Comparison of ENCODE assay signal across 11 mouse cellular contexts in the genomic region with DNA sequence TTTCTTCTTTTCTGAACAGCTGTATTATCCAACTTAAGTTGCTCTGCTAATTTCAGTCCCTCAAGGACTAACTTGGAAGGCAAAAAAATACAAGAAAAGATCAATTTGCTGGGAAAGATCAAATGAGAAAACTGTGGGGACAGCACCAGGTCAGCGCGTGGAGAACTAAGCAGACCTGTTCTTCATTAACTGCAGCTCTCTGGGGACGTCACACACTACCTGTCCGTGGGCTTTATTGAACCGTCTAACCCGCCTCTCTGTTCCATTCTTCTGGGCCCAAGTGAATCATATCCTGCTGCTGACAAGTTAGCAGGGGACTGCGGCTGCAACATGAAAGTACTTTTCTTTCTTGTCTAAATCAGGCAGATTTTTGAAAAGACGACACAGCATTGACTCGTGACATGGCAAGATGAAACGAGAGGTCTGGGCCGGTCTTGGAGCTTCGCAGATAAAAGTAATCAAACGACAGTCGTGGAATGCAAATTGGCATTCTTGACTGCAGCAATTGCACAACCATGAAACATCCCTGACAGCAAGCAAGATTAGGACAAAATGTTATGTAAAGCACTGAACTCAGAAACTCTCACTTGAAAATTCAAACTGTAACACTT. TPM values are rescaled to one million over a fixed set of nuclear protein-coding genes. Genes with fewer than 3 reads are reported as not detected.
DNase-seq lines count a peak whose midpoint lies in the region; ATAC-seq lines count a peak whose summit lies in the region.
"Had no signal": no experiment of that assay in that cellular context is flagged by ENCODE, and none has a peak within 500 bp of the region (broad histone marks: within the 10 kb centered on the region; RNA-seq: fewer than 3 reads in every experiment).

No protein-coding gene starts in this region.

- no peak for ATAC-seq in intestine, embryonic 14.5 days (replicated peaks; ENCODE audit: low FRiP score, low TSS enrichment, low read depth)
- ATAC-seq in midbrain, embryonic 15.5 days (replicated peaks) = no peak
- ATAC-seq in activated CD4-positive, CD25-positive, alpha-beta regulatory T cell, adult 4 months = no peak

- peaks cover 46% of the 10 kb centered on the region for H3K27me3 ChIP-seq in heart, embryonic 10.5 days (ENCODE audit: insufficient read depth, poor library complexity, severe bottlenecking)
- H3K27me3 ChIP-seq in intestine, embryonic 14.5 days (replicated peaks; ENCODE audit: control insufficient read depth, insufficient read depth, low read length) = peaks cover 8% of the 10 kb centered on the region; the same call in 1 of the 2 replicates
- H3K27me3 ChIP-seq in midbrain, embryonic 15.5 days (replicated peaks) = peaks cover 51% of the 10 kb centered on the region
- H3K27me3 ChIP-seq: CH12.LX had no signal

- no peaks in the 10 kb centered on the region for H3K9me3 ChIP-seq in heart, embryonic 10.5 days
- H3K9me3 ChIP-seq in intestine, embryonic 14.5 days (ENCODE audit: control insufficient read depth, low read length) = no peaks in the 10 kb centered on the region
- no peaks in the 10 kb centered on the region for H3K9me3 ChIP-seq in midbrain, embryonic 15.5 days

- intact Hi-C loops in heart, postnatal 14 days (cut with DNase I) = no loop called here

- no peak for DNase-seq in heart, embryonic 10.5 days (ENCODE audit: low spot score)
- no peak for DNase-seq in heart, postnatal 14 days
- peak; percentile 56 for DNase-seq in NIH3T3 (ENCODE audit: low read depth)
- no peak for DNase-seq in intestine, embryonic 14.5 days (ENCODE audit: low spot score)
- no peak for DNase-seq in right cerebral cortex, postnatal 25 days
- DNase-seq in cerebellum, postnatal 14 days = no peak

- 18% methylated on average over 14 of the region's 14 CpGs for WGBS in heart, embryonic 10.5 days
- 9% methylated on average over 14 of the region's 14 CpGs for WGBS in intestine, embryonic 14.5 days
- WGBS in midbrain, embryonic 15.5 days = 16% methylated on average over 14 of the region's 14 CpGs

- no peaks in the 10 kb centered on the region for H3K36me3 ChIP-seq in heart, embryonic 10.5 days
- H3K36me3 ChIP-seq in intestine, embryonic 14.5 days (ENCODE audit: control insufficient read depth, insufficient read depth, low read length) = no peaks in the 10 kb centered on the region
- H3K36me3 ChIP-seq in midbrain, embryonic 15.5 days (replicated peaks) = no peaks in the 10 kb centered on the region

- 0 out of 2 replicates have a peak overlapping the region, but pooled peaks have one; percentile 18 for H3K4me3 ChIP-seq in heart, embryonic 10.5 days
- peak overlapping the region; percentile 67 for H3K4me3 ChIP-seq in intestine, embryonic 14.5 days (ENCODE audit: low read depth, low read length)
- H3K4me3 ChIP-seq in midbrain, embryonic 15.5 days = peak overlapping the region; percentile 10; the same call in 1 of the 2 replicates

- H3K9ac ChIP-seq in intestine, embryonic 14.5 days (ENCODE audit: low read length) = 0 out of 2 replicates have a peak overlapping the region, but pooled peaks have one; percentile 82
- no peak overlapping the region for H3K9ac ChIP-seq in midbrain, embryonic 15.5 days

- peak overlapping the region; percentile 79 for H3K4me2 ChIP-seq in intestine, embryonic 14.5 days (ENCODE audit: low read length)
- H3K4me2 ChIP-seq in midbrain, embryonic 15.5 days = peak overlapping the region; percentile 21; the same call in 1 of the 2 replicates

- H3K27ac ChIP-seq in heart, embryonic 10.5 days = no peak overlapping the region
- peak overlapping the region; percentile 52 for H3K27ac ChIP-seq in intestine, embryonic 14.5 days (ENCODE audit: low read depth)
- no peak overlapping the region for H3K27ac ChIP-seq in midbrain, embryonic 15.5 days
- H3K27ac ChIP-seq: kidney, postnatal 0 days had no signal

- 0 out of 2 replicates have a peak, but pooled peaks cover 4% of the 10 kb centered on the region for H3K4me1 ChIP-seq in heart, embryonic 10.5 days
- peaks cover 31% of the 10 kb centered on the region for H3K4me1 ChIP-seq in intestine, embryonic 14.5 days (replicated peaks; ENCODE audit: control insufficient read depth, insufficient read depth, low read length)
- peaks cover 27% of the 10 kb centered on the region for H3K4me1 ChIP-seq in midbrain, embryonic 15.5 days

RNA-seq across cellular contexts. Expression of gene Bnc2, which starts 2.8 kb away (rescaled TPM):
- 2.0 and 7.7 TPM in 2 replicates for polyA plus RNA-seq in heart, embryonic 10.5 days (2016; fragmentation: Nextera tagmentation; extraction: Ambion mirVana)
- total RNA-seq in heart, postnatal 14 days (2021) = 1 to 10 TPM; 3.2 to 3.9 TPM
- 24.3 and 31.7 TPM in 2 replicates for polyA plus RNA-seq in intestine, embryonic 14.5 days (2014; fragmentation: Nextera tagmentation; extraction: Ambion mirVana)
- polyA plus RNA-seq in midbrain, embryonic 15.5 days (2015; fragmentation: Nextera tagmentation; extraction: Ambion mirVana) = 27.4 and 35.7 TPM in 2 replicates
- polyA plus RNA-seq in activated CD4-positive, CD25-positive, alpha-beta regulatory T cell, adult 4 months (2017; shearing (Covaris generic)) = not detected
- total RNA-seq: CH12.LX; megakaryocyte, adult 5-6 weeks had no signal

Comparison
In these comparisons a context has a peak if more than half of its experiments do, and no peak if none do; other contexts are left out.
1. H3K4me3 ChIP-seq: peak in every context shown above with its lines; median percentile 67 in intestine, embryonic 14.5 days; 18 in heart, embryonic 10.5 days; 10 in midbrain, embryonic 15.5 days.